Mouse (Mus musculus): ENCODE data around the gene Emc6.
A peak's percentile ranks its signal among the peaks of the same experiment; 100 is the strongest.

Gene Emc6

DNA sequence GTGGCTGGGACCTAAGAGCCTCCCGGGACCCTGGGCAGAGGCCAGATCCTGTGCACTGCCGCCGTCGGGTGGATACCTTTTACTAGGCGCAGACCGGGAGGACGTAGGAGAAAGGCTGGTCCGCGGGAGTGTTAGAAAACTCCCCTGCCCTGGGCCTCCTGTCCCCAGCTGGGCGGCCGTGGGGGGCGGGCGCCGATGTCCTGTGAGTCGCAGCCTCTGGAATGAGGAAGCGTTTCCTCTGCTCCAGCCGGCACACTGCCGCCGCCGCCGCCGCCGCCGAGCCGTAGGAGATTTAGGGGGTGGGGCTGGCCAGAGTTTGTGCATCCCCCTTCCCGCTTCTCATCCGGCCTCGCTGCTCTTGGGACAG lies 655 bp upstream of the Emc6 start:
- DNase-seq (ENCODE audit: low read depth in 1 of 2, low spot score in 2 of 2), result peak in 1 of 2 experiments; percentile 52

DNA sequence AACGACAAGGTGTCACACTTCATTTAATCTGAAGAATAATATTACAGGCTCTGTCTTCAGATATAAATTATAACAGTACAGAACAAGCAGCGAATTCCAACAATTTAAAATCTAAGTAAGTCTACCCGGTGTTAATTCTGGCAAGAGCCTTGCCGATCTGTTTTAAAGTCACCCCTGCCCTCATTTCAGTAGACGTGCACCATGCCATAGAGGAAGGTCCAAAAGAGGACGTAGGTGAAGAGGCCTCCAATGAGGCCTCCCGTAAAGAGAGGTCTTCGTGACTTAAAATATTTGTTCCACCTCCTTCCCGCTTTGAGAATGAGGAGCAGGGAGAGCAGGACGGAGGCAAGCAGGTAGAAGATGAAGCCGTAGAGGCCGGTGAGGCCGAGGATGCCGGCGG lies 651 bp downstream of the Emc6 start:
- DNase-seq (ENCODE audit: low read depth in 1 of 2, low spot score in 2 of 2), result peak in 1 of 2 experiments; percentile 21

DNA sequence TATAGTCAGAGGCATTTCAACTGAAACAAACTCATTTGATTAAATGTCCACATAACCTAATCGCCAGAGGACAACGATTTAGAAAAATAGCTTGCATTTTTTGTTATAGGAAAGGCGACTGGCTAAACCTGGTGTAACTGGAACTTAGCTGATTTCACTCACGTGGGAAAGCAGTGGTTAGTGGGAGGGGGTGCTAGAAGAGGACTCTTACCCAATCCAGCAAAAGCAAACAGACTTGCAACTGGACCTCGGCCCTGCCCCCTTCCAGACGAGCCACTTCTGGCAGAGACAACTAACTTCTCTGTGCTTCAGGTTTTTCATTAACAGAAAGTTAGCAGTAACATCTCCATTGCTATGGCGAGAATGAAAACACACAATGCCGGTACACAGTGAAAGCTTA lies 1.2 kb downstream of the Emc6 start:
- DNase-seq (ENCODE audit: low read depth in 1 of 2, low spot score in 2 of 2), result no peak

DNA sequence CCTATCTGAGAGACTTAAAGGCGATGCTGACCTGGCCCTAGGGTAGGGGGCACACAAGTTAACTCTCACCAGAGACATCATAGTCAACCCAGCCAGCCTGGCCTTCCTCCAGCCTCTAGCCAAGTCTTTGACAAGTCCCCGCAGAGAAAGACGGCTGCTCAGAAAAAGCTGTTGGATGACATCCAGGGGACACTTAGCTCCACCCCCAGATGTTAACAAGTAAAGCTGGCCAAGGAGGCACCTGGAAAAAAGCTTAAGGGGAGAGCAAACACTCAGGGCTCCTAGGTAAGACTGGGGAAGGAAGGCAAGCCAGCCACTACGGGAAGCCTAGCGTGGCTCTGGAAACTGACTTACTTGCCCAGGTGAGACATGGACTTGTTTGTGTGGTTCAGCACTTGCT lies 4.7 kb downstream of the Emc6 start:
- no peak for DNase-seq (ENCODE audit: low read depth in 1 of 2, low spot score in 2 of 2)

DNA sequence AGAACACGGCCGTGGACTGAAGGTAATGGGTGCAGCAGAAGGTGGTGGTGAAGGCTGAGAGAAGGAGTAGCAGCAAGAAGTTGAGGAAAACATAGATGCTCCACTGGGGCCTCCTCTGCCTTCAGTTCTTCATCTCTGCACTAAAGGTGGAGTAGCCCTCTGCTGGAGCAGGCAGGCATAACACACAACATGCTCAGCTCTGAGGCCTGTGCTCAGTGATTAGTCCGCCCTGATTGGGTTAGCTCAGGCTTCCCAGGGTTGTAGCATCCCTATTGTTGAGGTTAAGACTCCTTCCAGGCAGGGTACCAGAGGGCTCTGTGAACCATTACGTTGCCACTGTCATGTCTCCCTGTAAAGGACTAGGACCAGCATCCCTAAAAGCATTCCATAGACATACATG lies 7.6 kb downstream of the Emc6 start:
- peak in 1 of 2 experiments; percentile 19 for DNase-seq (ENCODE audit: low read depth in 1 of 2, low spot score in 2 of 2)

DNA sequence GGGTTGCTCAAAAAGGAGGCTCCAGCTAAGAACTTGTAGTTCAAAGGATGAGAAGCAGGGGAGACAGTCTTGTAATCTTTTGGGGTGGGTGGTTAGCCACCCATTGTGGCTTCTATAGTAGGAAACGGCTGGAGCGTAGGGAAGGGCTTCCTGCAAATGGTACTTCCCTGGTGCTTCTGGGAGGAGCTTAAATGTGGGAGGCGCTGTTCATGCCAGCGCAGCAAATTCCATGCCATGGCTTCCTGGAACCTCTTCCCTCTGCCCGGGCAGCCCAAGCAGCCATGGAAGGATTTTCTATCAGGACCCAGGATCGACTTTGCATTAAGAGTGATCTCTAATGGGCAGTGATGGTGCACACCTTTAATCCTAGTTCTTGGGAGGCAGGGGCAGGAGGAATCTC lies 8.3 kb downstream of the Emc6 start:
- DNase-seq (ENCODE audit: low read depth in 1 of 2, low spot score in 2 of 2), result no peak

DNA sequence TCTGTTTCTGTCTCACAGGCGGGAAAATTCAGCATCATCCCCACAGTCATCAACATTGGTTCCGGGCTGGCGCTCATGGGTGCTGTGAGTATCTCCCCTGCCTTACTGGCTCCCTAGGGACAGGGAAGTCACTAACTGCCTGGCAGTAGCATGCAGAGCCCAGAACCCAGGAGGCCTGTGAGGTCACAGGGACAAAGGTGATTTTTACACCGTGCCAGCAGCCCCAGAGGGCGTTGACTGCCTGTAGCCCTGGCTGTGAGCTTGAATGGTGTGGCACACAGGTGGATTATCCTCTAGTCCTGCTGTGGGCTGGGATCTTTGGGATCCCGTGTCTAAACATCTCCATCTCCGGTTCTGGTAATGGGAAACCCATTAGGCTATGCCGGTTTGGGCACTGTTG lies 8.8 kb downstream of the Emc6 start:
- no peak for DNase-seq (ENCODE audit: low read depth in 1 of 2, low spot score in 2 of 2)

DNA sequence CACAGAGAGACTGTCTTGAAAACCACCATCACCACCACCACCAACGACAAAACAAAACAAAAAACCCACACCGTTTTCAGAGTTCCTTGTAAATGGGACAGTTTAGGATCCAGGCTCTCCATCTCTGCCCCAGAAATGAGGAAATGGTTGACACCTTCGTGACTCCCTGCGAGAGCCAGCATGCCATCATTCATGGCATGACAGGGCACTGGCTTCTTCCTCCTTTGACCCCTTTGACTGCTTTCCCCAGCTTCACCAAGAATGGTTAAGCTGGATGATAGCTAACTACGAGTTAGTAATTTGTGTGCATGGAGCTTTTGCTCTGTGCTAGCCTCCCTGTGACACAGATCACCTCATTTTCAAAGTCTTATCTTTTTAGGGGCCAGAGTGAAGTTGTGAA lies 14.6 kb downstream of the Emc6 start:
- DNase-seq (ENCODE audit: low read depth in 1 of 2, low spot score in 2 of 2), result no peak

DNA sequence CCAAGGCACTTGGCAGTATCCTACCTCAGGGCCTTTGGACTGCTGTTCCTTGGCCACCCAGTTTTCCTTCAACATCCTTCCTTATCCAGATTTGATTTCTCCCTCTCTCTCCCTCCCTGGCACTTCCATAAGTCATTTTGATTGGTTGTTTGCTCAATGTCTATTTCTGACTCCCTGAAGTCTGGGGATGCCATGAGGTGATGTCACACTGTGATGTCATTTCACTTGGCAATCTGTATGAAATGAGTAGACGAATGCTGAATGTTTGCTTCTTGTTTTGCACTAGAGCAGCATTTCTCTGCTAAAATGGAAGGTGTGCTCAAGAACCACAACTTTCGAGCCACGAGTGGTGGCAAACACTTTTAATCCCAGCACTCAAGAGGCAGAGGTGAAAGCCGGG lies 15.2 kb downstream of the Emc6 start:
- no peak for DNase-seq (ENCODE audit: low read depth in 1 of 2, low spot score in 2 of 2)

DNA sequence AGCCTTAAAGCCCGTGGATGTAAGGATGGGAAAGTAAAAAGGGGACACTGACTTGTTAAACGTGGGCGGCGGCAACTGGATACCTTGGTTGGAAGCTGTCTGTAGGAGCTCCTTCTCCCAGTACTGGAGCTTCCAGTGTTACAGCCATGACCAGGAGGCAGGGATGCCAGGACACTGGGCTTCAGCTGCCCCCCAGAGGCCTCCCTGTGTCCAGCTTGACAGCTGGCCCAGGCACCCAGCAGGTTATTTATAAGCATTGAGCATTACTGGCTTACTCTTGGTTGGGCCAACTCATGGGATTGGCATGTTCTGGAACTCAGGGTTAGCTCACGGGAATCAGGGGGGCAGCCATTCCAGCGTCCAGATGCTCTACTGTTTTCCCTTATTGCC lies 16.0 kb downstream of the Emc6 start:
- no peak for DNase-seq (ENCODE audit: low read depth in 1 of 2, low spot score in 2 of 2)

DNA sequence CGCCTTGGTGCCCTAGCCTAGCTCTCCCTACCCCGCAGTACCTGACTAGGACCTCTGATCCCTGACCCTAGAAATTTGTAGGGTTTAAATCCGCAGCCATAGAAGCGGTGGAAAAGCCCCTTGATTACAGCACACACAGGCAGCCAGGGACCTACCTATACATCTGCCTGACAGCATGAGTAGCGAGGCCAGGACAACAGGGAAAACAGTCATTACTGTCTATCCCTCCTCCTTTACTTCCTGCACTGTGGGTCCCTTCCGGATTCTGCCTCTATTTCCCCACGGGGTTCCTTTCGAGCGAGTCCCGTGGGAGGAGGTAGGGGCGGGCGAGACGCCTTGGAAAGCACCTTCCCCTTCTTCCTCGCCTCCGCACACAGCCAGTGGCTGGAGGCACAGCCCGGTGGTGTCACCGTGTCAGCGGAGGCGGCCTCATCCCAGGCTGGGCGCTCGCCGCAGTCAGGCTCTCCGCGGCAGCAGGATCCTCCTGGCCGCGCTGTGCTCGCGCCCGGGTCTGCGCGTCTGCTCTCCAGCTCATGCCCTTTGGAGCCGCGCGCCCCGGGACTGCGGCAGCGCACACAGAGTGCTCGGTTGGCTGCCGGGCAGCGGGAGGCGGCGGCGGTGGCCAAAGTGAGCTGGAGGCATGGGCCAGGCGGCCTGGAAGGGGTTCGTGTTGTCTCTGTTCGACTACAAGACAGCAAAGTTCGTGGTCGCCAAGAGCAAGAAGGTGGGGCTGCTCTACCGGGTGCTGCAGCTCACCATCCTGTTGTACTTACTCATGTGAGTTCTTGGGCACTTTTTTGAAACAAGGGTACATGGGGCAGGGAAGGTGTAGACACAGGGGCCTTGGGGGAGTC lies 16.7 kb downstream of the Emc6 start, which contains the start of gene P2rx5:
Gene P2rx5 (plus strand): TSS at position 465 of the 854 bp plus-strand sequence.
- no peak for DNase-seq (ENCODE audit: low read depth in 1 of 2, low spot score in 2 of 2)

DNA sequence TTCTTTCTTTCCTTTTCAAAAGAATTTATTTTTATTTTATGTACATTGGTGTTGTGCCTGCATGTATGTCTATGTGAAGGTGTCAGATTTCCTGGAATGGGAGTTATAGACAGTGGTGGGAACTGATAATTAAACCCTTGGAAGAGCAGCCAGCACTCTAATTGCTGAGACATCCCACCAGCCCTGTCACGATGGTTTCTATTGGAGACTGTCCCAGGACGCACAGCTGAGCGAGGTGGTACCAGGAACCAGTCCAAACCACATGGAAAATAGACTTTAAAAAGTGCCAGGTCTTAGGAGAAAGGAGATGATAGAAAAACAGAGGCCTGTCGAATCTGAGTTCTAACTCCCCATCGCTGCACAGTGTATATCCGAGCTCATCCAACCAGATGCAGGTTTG lies 21.8 kb downstream of the Emc6 start:
- DNase-seq (ENCODE audit: low read depth in 1 of 2, low spot score in 2 of 2), result no peak

DNA sequence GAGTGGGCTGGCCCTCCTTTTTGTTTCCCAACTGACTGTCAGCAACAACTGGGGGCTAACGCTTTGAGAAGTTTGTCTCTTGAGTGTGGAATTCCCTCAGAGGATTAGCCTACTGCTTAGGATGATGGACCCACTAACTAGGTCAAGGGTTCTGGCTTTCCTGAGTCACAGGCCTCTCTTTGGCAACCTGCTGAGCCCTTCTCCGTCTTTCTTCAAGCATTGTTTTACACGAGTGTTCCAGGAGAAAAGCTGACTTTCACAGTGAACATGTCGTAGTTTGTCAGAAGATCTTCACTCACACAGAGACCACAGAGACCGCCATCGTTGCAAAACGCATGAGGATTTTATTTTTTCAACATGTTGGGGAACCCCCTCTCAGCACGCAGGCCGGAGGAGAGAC lies 28.6 kb downstream of the Emc6 start:
- DNase-seq (ENCODE audit: low read depth in 1 of 2, low spot score in 2 of 2), result no peak

DNA sequence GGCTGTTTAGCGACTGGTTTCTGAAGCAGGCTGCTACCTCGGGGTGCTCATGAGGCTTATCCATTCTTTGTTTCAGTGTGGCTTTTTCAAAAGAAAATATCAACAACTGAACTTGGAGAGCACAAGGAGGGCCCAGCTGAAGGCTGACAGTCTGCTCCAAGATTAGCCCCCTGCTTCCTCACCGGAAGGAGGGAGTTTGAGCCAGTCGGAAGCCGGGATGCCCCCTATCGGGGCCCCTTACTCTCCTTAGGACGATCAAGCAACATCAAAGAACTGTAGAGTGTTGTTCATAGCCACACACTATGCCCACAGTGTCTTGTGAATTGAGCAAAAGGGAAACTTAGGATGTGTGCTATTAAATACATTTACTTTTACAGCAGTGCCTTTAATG lies 29.9 kb downstream of the Emc6 start:
- no peak for DNase-seq (ENCODE audit: low read depth in 1 of 2, low spot score in 2 of 2)

DNA sequence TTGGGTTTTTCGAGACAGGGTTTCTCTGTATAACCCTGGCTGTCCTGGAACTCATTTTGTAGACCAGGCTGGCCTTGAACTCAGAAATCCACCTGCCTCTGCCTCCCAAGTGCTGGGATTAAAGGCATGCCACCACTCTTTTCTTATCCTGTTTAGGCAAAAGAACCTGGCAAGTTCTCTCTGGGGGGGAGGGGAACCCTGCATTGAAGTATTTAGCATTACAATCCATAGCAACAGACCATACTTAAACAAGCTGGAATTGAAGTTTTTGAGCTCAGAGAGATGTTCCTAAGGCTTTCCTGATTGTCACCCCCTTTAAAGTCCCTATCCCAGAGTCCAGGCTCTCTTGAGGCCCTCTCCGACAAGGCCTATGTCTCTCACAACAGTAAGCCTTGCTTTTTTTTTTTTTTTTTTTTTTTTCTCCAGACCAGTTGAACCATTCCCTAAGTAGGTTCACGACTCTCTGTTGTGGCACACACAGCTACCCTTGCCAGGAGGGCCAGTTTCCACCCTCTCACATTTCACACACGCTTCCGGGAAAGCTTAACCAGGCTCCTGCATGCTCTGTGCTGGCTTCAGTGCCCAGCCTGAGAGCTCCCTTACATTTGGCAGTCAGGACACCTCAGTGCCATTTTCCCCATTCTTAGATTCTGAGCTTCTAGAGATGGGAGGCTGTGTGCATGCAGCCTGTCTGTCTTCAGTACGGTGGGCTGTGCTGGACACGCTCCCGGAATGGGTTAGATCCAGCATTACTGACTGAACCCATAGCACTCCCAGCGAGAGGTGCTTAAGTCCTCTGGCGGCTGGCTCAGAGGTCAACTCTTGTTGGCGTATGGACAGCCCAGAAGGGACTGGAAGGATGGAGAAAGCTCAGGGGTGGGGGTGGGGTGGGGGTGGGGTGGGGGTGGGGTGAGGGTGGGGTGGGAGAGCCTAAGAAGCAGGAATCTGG lies 30.5 kb downstream of the Emc6 start:
- DNase-seq (ENCODE audit: low read depth in 1 of 2, low spot score in 2 of 2), result no peak

DNA sequence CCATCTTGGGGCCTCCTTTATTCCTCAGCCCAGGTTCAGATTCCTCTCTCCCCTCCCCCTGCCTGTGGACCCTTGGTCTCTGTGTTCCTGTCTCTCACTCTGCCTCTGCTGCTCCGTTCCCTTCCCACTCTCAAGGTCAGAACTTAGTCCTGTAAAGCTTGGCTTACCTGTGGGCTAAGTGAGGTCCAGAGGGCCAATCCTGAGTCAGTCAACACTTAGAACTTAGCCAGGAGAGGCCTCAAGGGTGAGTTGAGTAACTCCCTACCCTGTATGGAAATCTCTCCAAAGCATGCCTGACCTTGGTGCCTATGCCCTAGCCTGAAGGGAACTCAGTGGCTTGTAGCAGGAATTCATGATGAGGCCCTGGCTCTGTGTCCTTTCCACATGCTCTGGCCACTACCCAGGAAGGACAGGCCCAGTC lies 32.6 kb downstream of the Emc6 start:
- no peak for DNase-seq (ENCODE audit: low read depth in 1 of 2, low spot score in 2 of 2)

DNA sequence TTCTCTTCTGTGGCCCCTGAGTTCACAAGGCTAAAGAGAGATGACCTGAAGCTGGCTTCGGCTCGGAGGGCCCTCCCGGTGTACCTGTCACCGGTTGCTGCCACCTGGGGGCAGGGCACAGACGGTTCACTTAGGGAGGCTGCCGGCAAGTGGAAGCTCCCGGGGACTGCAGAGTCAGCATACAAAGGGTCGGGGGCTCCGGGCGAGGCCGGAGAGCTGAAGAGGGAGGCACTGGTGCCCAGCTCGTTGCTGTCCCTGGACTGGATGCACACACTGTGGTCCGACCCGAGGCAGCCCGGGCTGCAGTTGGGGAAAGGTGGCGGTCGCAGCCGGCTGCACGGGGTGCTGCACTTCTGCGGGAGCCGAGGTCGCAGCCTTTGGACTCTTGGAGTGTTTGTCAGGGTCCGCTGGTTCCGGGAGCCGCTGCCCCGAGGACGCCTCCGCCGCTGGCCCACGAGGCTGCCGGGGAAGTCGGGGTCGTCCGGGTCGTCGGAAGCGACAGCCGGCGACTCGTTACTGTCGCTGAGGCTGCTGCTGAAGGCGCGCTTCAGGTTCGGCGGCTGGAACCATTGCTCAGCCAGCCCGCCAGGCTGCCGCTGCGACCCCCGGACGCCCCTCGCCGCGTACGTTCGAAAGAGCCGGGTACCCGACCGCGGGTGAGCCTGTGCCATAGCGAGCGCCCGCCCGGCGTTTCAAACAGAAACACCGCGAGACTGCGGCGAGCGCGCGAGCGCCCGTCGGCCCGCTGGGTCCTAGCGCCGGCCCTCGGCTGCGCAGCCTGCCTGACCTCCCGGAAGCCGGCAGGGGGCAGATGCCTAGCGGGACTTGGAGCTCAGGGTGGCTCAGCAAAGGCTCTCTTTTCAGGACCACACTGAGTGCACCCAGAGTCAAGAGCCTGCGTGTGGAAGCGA lies 39.0 kb downstream of the Emc6 start, which contains the start of gene Haspin:
Gene Haspin (minus strand): TSS at position 704 of the 911 bp plus-strand sequence.
- DNase-seq (ENCODE audit: low read depth in 1 of 2, low spot score in 2 of 2), result peak; percentile 78 to 87

DNA sequence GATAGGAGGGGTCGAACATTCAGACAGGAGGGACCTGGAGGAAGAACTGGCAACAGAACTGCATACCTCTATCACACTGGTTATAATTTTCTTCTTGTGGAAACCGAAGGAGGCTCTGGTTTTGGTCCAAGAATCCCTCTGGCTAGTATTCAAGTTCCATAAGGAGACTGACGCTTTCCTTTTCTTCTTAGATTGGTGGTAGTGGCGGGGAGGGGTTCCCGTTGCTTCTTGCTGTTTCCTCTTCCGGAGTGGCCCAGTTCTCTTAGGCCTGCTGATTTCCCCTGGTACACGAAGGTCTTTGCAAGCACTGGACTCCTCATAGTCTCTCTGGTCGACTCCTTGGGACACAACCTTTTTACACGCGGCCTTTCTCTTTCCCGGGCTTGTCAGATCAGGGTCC lies 39.7 kb downstream of the Emc6 start:
- DNase-seq (ENCODE audit: low read depth in 1 of 2, low spot score in 2 of 2), result no peak

DNA sequence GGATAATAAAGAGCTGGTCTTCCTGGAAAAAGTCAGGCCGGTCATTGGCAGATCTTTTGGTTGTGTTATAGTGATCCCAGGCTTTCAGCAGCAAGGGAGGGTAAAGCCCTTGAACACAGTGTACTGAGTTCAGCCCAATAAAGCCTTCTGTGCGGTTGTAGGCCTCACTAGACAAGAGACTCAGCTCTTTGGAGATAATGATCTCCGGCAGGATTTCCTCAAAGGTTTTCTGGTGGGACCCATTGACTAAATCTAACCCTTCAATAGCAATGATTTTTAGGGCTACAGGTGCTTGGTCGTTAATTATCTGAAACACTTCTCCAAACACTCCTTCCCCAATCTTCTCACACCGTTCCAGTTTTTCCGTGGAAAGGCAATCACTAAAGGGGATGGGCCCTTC lies 40.2 kb downstream of the Emc6 start:
- DNase-seq (ENCODE audit: low read depth in 1 of 2, low spot score in 2 of 2), result no peak

DNA sequence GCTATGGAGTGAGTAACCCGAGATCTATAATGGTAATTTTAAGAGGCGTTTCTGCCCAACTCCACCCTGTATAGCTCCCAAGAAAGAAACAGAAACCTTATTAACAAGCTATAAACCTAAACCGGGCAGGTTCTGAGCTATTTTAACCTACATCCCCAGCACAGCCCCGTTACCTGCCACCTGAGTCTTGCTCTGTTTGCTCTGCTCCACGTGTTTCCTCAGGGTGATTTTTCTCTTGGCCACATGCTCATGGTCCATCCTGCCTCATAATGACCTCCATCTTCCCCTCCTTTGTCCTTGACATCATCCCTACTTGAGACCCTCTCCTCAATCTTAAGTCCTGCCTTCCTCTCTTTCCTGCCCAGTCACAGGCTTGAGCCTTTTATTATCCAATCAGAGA lies 42.6 kb downstream of the Emc6 start:
- DNase-seq (ENCODE audit: low read depth in 1 of 2, low spot score in 2 of 2), result no peak

DNA sequence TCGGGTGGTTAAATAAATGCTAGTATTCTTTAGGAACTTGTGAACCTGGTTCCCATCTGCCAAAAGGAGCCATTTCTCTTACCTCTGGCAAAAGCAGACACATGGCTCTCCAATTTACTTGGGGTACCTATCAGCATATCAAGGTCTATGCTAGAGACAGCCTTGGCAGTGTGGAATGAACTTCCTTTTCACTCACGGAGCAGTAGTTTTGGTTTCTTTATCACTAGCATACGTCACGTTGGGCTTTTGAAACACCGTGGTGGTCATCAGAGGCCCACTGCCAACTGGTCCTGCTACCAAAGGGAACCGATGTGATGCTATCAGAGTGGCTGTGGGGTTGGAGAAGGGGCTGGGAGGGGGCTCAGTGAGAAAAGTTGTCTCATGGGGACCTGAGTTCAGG lies 43.8 kb downstream of the Emc6 start:
- DNase-seq (ENCODE audit: low read depth in 1 of 2, low spot score in 2 of 2), result no peak
